ENCODE assay signal across 15 mouse cellular contexts in the genomic region with DNA sequence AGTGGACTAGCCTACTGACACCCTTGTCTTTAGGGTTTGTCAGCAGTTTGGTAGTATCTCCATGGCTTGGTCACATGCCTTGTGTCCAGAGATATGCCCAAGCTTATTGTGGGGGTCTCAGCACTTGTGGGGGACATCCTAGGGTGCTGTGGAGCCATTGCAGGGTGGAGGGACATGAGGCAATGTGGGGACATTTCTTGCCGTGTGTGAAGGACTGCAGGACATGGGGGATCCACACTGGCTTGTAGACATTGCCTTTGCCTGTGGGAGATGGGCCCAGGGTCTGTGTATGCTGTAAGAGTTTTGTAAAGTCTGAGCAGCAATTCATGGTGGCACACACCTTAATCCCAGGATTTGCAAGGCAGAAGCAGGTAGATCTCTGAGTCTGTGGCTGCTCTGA. TPM values are rescaled to one million over a fixed set of nuclear protein-coding genes. Genes with fewer than 3 reads are reported as not detected.
DNase-seq lines count a peak whose midpoint lies in the region; ATAC-seq and TF ChIP-seq lines count a peak whose summit lies in the region.
"Had no signal": no experiment of that assay in that cellular context is flagged by ENCODE, and none has a peak within 500 bp of the region (broad histone marks: within the 10 kb centered on the region; RNA-seq: fewer than 3 reads in every experiment).

No protein-coding gene starts in this region.

- peak overlapping the region; percentile 81; the same call in 1 of the 2 replicates for H3K27ac ChIP-seq in gastrocnemius, adult 2 months
- H3K27ac ChIP-seq in kidney, embryonic 16.5 days (ENCODE audit: low read length) = 0 out of 2 replicates have a peak overlapping the region, but pooled peaks have one; percentile 22
- H3K27ac ChIP-seq in CH12.LX (ENCODE audit: insufficient read depth, low read depth) = no peak overlapping the region
- H3K27ac ChIP-seq in intestine, embryonic 15.5 days = no peak overlapping the region
- H3K27ac ChIP-seq: forebrain, embryonic 15.5 days; hindbrain, embryonic 13.5 days; midbrain, embryonic 13.5 days had no signal

- TF ChIP-seq RAD21 in CH12.LX (IDR thresholded peaks at IDR 0.05; ENCODE audit: low read depth, low read length) = no peak

- no peak for TF ChIP-seq CTCF in gastrocnemius, adult 2 months (IDR thresholded peaks at IDR 0.05)
- no peak for TF ChIP-seq CTCF in CH12.LX (conservative IDR thresholded peaks at IDR 0.05 in 1 of 2, IDR thresholded peaks at IDR 0.05 in 1 of 2; ENCODE audit: low read depth in 2 of 2, low read length in 2 of 2)

- H3K27me3 ChIP-seq in kidney, embryonic 16.5 days (ENCODE audit: insufficient read depth, low read length) = no peaks in the 10 kb centered on the region
- no peaks in the 10 kb centered on the region for H3K27me3 ChIP-seq in CH12.LX (replicated peaks)
- no peaks in the 10 kb centered on the region for H3K27me3 ChIP-seq in intestine, embryonic 15.5 days (replicated peaks)
- H3K27me3 ChIP-seq: Patski had no signal

- intact Hi-C loops in gastrocnemius, adult 2 months (cut with DNase I) = no loop called here

- 62% methylated on average over 1 of the region's 1 CpGs for WGBS in kidney, embryonic 16.5 days
- WGBS in intestine, embryonic 15.5 days = 52% methylated on average over 1 of the region's 1 CpGs

- DNase-seq in gastrocnemius, adult 2 months = no peak
- DNase-seq in gastrocnemius, adult 8-10 months (ENCODE audit: low spot score in 2 of 2) = no peak
- no peak for DNase-seq in kidney, postnatal 36 days
- DNase-seq in CH12.LX (ENCODE audit: extremely low read depth) = no peak
- no peak for DNase-seq in layer of hippocampus, adult 9-10 months (ENCODE audit: low spot score)
- no peak for DNase-seq in cerebellum, adult 11 months
- DNase-seq: cerebellum, adult 9-11 months; kidney, adult 11 months had no signal

- peaks cover 3% of the 10 kb centered on the region for H3K79me2 ChIP-seq in CH12.LX (replicated peaks; ENCODE audit: control insufficient read depth, extremely low read depth, insufficient read depth, poor library complexity, severe bottlenecking)

- 0 out of 2 replicates have a peak overlapping the region, but pooled peaks have one; percentile 73 for H3K9ac ChIP-seq in kidney, embryonic 16.5 days (replicated peaks; ENCODE audit: low read length)
- H3K9ac ChIP-seq in CH12.LX (ENCODE audit: insufficient read depth, low read depth) = no peak overlapping the region
- no peak overlapping the region for H3K9ac ChIP-seq in intestine, embryonic 15.5 days
- H3K9ac ChIP-seq: forebrain, embryonic 15.5 days; hindbrain, embryonic 13.5 days; midbrain, embryonic 13.5 days had no signal

- H3K4me3 ChIP-seq in gastrocnemius, adult 2 months = no peak overlapping the region
- H3K4me3 ChIP-seq in kidney, embryonic 16.5 days (ENCODE audit: low read length) = no peak overlapping the region
- H3K4me3 ChIP-seq in CH12.LX (replicated peaks in 1 of 3; ENCODE audit: low read depth in 2 of 3, low read length in 2 of 3, poor library complexity in 1 of 3) = peak overlapping the region in 1 of 3 experiments; percentile 73
- H3K4me3 ChIP-seq in intestine, embryonic 15.5 days (replicated peaks) = peak overlapping the region; percentile 50; the same call in 1 of the 2 replicates

- no peak for ATAC-seq in kidney, embryonic 16.5 days (ENCODE audit: low FRiP score, low TSS enrichment)
- ATAC-seq in intestine, embryonic 15.5 days = no peak
- ATAC-seq: forebrain, embryonic 15.5 days; Patski had no signal

- no peak for TF ChIP-seq POLR2A in CH12.LX (IDR thresholded peaks at IDR 0.05; ENCODE audit: low read depth, low read length)

- dilution Hi-C loops in CH12.LX (cut with MboI; ENCODE audit: extremely low pct_ligation_motif_present, extremely low pct_unique_long_range_greater_than_20kb, low sequenced_read_pairs) = no loop called here

- no peak for TF ChIP-seq EP300 in CH12.LX (IDR thresholded peaks at IDR 0.05; ENCODE audit: low read length)

- in situ Hi-C loops in CH12.LX (cut with MboI; ENCODE audit: low pct_ligation_motif_present, low pct_unique_long_range_greater_than_20kb, low sequenced_read_pairs) = no loop called here

- H3K4me1 ChIP-seq in kidney, embryonic 16.5 days (ENCODE audit: insufficient read depth, low read length) = peaks cover 29% of the 10 kb centered on the region
- H3K4me1 ChIP-seq in CH12.LX (ENCODE audit: control insufficient read depth in 1 of 2, insufficient read depth in 2 of 2) = peaks cover 21 to 41% of the 10 kb centered on the region in 2 experiments
- peaks cover 20% of the 10 kb centered on the region for H3K4me1 ChIP-seq in intestine, embryonic 15.5 days (replicated peaks)

- no peaks in the 10 kb centered on the region for H3K36me3 ChIP-seq in kidney, embryonic 16.5 days (ENCODE audit: insufficient read depth, low read length)
- peaks cover 0 to 13% of the 10 kb centered on the region in 2 experiments for H3K36me3 ChIP-seq in CH12.LX (replicated peaks in 1 of 2; ENCODE audit: control insufficient read depth in 1 of 2, insufficient read depth in 1 of 2, low read length in 1 of 2)
- H3K36me3 ChIP-seq in intestine, embryonic 15.5 days = no peaks in the 10 kb centered on the region
- H3K36me3 ChIP-seq: forebrain, embryonic 15.5 days; hindbrain, embryonic 13.5 days; liver, embryonic 15.5 days; midbrain, embryonic 13.5 days had no signal

- no peak overlapping the region for H3K4me2 ChIP-seq in kidney, embryonic 16.5 days (replicated peaks; ENCODE audit: low read depth, low read length)
- H3K4me2 ChIP-seq in CH12.LX (ENCODE audit: insufficient read depth, low read depth, poor library complexity, severe bottlenecking) = peak overlapping the region; percentile 27; the same call in 1 of the 2 replicates
- H3K4me2 ChIP-seq in intestine, embryonic 15.5 days (replicated peaks) = no peak overlapping the region

- H3K9me3 ChIP-seq in kidney, embryonic 16.5 days (ENCODE audit: low read length) = no peaks in the 10 kb centered on the region
- no peaks in the 10 kb centered on the region for H3K9me3 ChIP-seq in CH12.LX (replicated peaks; ENCODE audit: low read length)
- H3K9me3 ChIP-seq in intestine, embryonic 15.5 days = no peaks in the 10 kb centered on the region
- H3K9me3 ChIP-seq: forebrain, embryonic 15.5 days; hindbrain, embryonic 13.5 days; liver, embryonic 15.5 days; midbrain, embryonic 13.5 days had no signal

TF ChIP-seq in CH12.LX, 34 proteins besides CTCF, POLR2A, EP300 and RAD21 (continues in another document):
- TF ChIP-seq SIN3A (IDR thresholded peaks at IDR 0.05; ENCODE audit: low read length) (no peak), GABPA (IDR thresholded peaks at IDR 0.05; ENCODE audit: insufficient replicate concordance, low read depth, low read length) (no peak), POLR2AphosphoS2 (IDR thresholded peaks at IDR 0.05; ENCODE audit: low read depth, low read length) (no peak), PAX5 (IDR thresholded peaks at IDR 0.05; ENCODE audit: low read length) (no peak), UBTF (IDR thresholded peaks at IDR 0.05; ENCODE audit: low read depth, low read length) (no peak), TBP (conservative IDR thresholded peaks at IDR 0.05; ENCODE audit: low read depth, low read length) (no peak), CHD2 (IDR thresholded peaks at IDR 0.05; ENCODE audit: low read length) (no peak), ETS1 (conservative IDR thresholded peaks at IDR 0.05; ENCODE audit: low read depth, low read length) (no peak), MAZ (IDR thresholded peaks at IDR 0.05; ENCODE audit: low read depth, low read length) (no peak), TCF12 (IDR thresholded peaks at IDR 0.05; ENCODE audit: low read depth, low read length) (no peak), SMC3 (IDR thresholded peaks at IDR 0.05; ENCODE audit: low read depth, low read length) (no peak), MAFK (IDR thresholded peaks at IDR 0.05; ENCODE audit: insufficient replicate concordance, low read length) (no peak), MXI1 (IDR thresholded peaks at IDR 0.05; ENCODE audit: low read depth, low read length) (no peak), MAX (IDR thresholded peaks at IDR 0.05; ENCODE audit: low read length) (no peak), JUN (IDR thresholded peaks at IDR 0.05; ENCODE audit: insufficient read depth, low read depth, low read length) (no peak)

RNA-seq across cellular contexts. Expression of a gene that starts 15.3 kb away (rescaled TPM):
- 10 to 100 TPM; 39.0 to 66.8 TPM for total RNA-seq in gastrocnemius, adult 2 months (2021)
- total RNA-seq in gastrocnemius, adult 8-10 months (2022) = 10 to 100 TPM; 40.7 to 51.5 (median 47.0) TPM
- 14.3 and 15.3 TPM in 2 replicates for polyA plus RNA-seq in kidney, embryonic 16.5 days (2015; fragmentation: Nextera tagmentation; extraction: Ambion mirVana)
- total RNA-seq in CH12.LX (2012; rRNA removed) = 4.1 and 4.8 TPM in 2 replicates
- total RNA-seq in CH12.LX (2014; rRNA removed) = 1.2 and 1.7 TPM in 2 replicates
- polyA plus RNA-seq in CH12.LX (2012; ENCODE audit: insufficient read length, low read depth) = 7.2 and 7.6 TPM in 2 replicates
- polyA plus RNA-seq in intestine, embryonic 15.5 days (2015; fragmentation: Nextera tagmentation; extraction: Ambion mirVana) = 6.0 and 6.8 TPM in 2 replicates

RNA-seq across cellular contexts. Expression of a gene that starts 31.1 kb away (rescaled TPM):
- total RNA-seq in gastrocnemius, adult 2 months (2021) = 100 to 1,000 TPM; 116 to 139 TPM
- total RNA-seq in gastrocnemius, adult 8-10 months (2022) = 100 to 1,000 TPM in 3 of 4 experiments, 10 to 100 TPM in 1; 95.0 to 132 (median 111) TPM
- 359 and 386 TPM in 2 replicates for polyA plus RNA-seq in kidney, embryonic 16.5 days (2015; fragmentation: Nextera tagmentation; extraction: Ambion mirVana)
- 227 and 230 TPM in 2 replicates for total RNA-seq in CH12.LX (2012; rRNA removed)
- total RNA-seq in CH12.LX (2014; rRNA removed) = 84.1 and 87.2 TPM in 2 replicates
- polyA plus RNA-seq in CH12.LX (2012; ENCODE audit: insufficient read length, low read depth) = 447 and 532 TPM in 2 replicates
- 276 and 280 TPM in 2 replicates for polyA plus RNA-seq in intestine, embryonic 15.5 days (2015; fragmentation: Nextera tagmentation; extraction: Ambion mirVana)

RNA-seq across cellular contexts. Expression of a gene that starts 49.8 kb away (rescaled TPM):
- total RNA-seq in gastrocnemius, adult 2 months (2021) = 1 to 10 TPM; 4.4 to 5.9 TPM
- 1 to 10 TPM; 4.9 to 6.0 (median 5.8) TPM for total RNA-seq in gastrocnemius, adult 8-10 months (2022)
- polyA plus RNA-seq in kidney, embryonic 16.5 days (2015; fragmentation: Nextera tagmentation; extraction: Ambion mirVana) = 16.1 and 16.3 TPM in 2 replicates
- 64.3 and 80.0 TPM in 2 replicates for total RNA-seq in CH12.LX (2012; rRNA removed)
- 39.0 and 40.6 TPM in 2 replicates for total RNA-seq in CH12.LX (2014; rRNA removed)
- 45.1 and 49.6 TPM in 2 replicates for polyA plus RNA-seq in CH12.LX (2012; ENCODE audit: insufficient read length, low read depth)
- polyA plus RNA-seq in intestine, embryonic 15.5 days (2015; fragmentation: Nextera tagmentation; extraction: Ambion mirVana) = 13.6 and 15.7 TPM in 2 replicates

RNA-seq across cellular contexts. Expression of a gene that starts 58.3 kb away (rescaled TPM):
- 10 to 100 TPM; 51.3 to 62.3 TPM for total RNA-seq in gastrocnemius, adult 2 months (2021)
- total RNA-seq in gastrocnemius, adult 8-10 months (2022) = 10 to 100 TPM; 54.9 to 59.4 (median 57.4) TPM
- 67.4 and 68.1 TPM in 2 replicates for polyA plus RNA-seq in kidney, embryonic 16.5 days (2015; fragmentation: Nextera tagmentation; extraction: Ambion mirVana)
- total RNA-seq in CH12.LX (2012; rRNA removed) (41.7 and 42.8 TPM in 2 replicates), CH12.LX (2014; rRNA removed) (16.2 and 18.4 TPM in 2 replicates)
- polyA plus RNA-seq in CH12.LX (2012; ENCODE audit: insufficient read length, low read depth) = 30.0 and 31.2 TPM in 2 replicates
- 55.8 and 59.8 TPM in 2 replicates for polyA plus RNA-seq in intestine, embryonic 15.5 days (2015; fragmentation: Nextera tagmentation; extraction: Ambion mirVana)

Comparison
In these comparisons a context has a peak if more than half of its experiments do, and no peak if none do; other contexts are left out.
1. H3K27ac ChIP-seq: peak in gastrocnemius, adult 2 months (single experiment) and kidney, embryonic 16.5 days (single experiment); none in CH12.LX (single experiment) and intestine, embryonic 15.5 days (single experiment).
2. RNA of a gene that starts 15.3 kb away (total RNA-seq): 39.0 to 66.8 TPM in gastrocnemius, adult 2 months and 40.7 to 51.5 TPM in gastrocnemius, adult 8-10 months; 1.2 to 4.8 TPM in CH12.LX; every median in the first group is over 4 times any median in the second.
3. RNA of a gene that starts 49.8 kb away (total RNA-seq): 39.0 to 80.0 TPM in CH12.LX; 4.9 to 6.0 TPM in gastrocnemius, adult 8-10 months and 4.4 to 5.9 TPM in gastrocnemius, adult 2 months; every median in the first group is over 4 times any median in the second.